Mouse (Mus musculus): Measurements from ENCODE around the gene Tcap.

GRCm38 (mm10) chr11:98426592-98426991 lies 43.0 kb downstream of the Tcap start:
- no peak for TF ChIP-seq GATA1 (IDR thresholded peaks at IDR 0.05; ENCODE audit: borderline replicate concordance, low read length)
- no peak for TF ChIP-seq FLI1 (IDR thresholded peaks at IDR 0.05; ENCODE audit: low read length)

All from megakaryocyte, embryonic 14.5 days (primary cell).